Mouse (Mus musculus): Measurements from ENCODE around the gene Cep70.

Cep70 gene

DNA sequence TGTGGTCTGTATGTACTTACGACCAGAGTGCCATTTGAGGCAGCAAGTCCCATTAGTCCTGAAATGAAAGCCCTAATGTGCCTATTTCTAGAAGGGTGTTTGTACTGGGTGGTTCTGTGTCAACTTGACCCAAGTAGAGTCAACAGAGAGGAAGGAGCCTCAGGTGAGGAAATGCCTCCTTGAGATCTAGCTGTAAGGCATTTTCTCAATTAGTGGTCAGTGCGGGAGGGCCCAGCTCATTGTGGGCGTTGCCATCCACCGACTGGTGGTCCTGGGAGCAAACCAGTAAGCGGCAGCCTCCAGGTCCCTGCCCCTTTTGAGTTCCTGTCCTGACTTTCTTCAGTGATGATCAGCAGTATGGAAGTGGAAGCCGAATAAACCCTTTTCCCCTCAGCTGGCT, 63.1 kb downstream of the Cep70 start:
- in situ Hi-C loops (cut with MboI, MseI) = no loop called here

DNA sequence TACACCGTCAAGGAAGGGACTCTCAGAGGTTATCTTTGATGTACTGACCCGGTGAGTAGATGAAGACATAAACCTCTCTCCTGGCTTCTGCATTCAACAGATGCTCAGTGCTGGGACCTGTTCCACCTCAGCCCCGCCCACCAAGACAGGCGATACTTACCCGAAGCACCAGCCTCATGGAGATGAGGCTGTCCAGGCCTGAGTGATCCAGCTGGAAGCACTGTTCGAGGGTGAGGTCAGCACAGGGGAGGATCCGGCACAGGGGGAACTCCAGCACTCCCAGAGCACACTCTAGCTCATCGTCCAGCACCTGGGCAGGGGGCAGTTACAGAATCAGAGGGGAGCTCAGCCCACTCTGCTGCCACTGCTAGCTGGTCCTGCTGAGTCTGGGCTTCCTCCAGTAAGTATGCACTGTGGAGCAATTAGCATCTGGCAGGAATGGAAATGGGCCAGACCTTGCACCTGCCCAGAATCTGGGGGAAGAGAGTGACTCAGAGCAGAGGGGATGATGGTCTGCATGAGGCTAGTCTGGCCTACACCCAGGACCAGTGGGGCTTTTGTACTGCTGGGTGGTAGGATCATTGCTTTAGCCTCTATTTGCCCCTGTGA, 76.3 kb downstream of the Cep70 start:
- in situ Hi-C loops (cut with MboI, MseI) = no loop called here

DNA sequence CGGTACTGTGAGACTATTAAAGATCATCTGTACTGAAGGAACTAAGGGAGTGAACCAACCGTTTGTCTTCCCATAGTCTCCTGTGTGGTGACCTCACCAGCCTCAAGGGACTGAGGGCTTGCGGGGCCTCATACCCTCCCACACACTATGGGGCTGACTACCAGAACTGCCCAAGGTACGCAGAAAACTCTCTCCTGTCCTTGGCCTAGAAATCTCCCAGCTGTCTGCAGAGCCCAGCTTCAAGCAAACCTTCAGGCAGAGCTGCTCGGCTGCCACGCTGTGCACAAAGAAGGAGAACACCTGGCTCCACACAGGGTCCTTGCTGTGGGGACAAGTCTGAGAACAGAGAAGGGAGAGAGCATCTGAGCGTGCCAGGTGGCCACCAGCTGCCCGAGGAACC, 76.8 kb downstream of the Cep70 start:
- in situ Hi-C loops (cut with MboI, MseI) = no loop called here

- in situ Hi-C loops (cut with MboI, MseI) = no loop called here
Measured at GRCm38 (mm10) chr9:99325208-99325929, 82.2 kb downstream of the Cep70 start.

- in situ Hi-C loops (cut with MboI, MseI) = no loop called here
Measured at GRCm38 (mm10) chr9:99325961-99326360, 82.8 kb downstream of the Cep70 start.

GRCm38 (mm10) chr9:99326881-99327280, 83.7 kb downstream of the Cep70 start:
- in situ Hi-C loops (cut with MboI, MseI) = no loop called here

DNA sequence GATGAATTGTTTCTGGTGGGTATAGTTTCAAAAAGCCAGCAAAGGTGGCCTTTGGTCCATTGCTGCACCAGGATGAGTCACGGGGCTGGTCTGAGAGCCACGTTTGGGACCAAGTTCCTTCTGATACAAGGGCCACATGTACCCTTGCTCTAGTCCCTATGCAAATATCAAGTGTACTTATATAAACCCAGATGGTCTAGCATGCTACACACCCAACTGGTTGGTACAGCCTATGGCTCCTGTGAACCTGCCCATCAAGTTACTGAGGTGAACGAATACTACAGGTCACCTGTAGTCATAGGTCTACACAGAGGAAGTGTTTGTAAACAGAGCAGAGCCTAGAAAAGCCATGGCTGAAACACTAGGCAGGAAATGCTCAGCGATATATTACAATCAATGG, 93.4 kb downstream of the Cep70 start:
- in situ Hi-C loops (cut with MboI, MseI) = no loop called here

DNA sequence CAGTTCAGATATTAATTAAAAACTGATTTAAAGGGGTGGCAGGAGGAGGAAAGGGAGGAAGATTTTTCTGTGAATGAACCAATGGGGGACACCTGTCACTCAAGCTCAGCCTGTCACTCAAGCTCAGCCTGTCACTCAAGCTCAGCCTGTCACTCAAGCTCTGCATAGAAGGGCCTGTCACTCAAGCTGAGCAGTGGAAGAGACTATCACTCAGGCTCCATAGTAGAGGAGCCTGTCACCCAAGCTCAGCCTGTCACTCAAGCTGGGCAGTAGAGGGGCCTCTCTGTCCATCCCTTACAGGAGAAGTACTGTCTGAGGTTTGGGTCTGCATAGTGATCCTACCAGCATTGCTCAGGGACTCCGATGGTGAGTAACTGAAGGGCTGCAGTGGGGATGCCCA, 95.1 kb downstream of the Cep70 start:
- in situ Hi-C loops (cut with MboI, MseI) = no loop called here

DNA sequence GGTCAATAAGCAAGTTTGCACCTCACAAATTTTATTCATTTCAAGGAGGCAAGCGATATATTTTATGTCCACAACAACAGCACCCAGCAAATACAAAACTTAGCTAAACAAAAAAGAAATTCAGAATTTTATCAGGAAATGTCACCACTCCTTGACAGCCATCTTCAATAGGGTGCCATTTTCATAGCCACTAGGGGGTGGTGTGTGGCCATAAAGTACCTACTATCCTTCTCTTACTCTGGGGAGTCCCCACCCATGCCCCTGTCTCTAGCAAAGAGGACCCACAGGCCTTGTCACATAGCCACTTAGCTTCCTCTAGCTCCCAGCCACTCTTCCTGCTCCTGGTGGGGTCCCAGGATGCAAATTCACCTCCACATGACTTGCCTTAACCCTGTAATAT, 96.0 kb downstream of the Cep70 start:
- in situ Hi-C loops (cut with MboI, MseI) = no loop called here

DNA sequence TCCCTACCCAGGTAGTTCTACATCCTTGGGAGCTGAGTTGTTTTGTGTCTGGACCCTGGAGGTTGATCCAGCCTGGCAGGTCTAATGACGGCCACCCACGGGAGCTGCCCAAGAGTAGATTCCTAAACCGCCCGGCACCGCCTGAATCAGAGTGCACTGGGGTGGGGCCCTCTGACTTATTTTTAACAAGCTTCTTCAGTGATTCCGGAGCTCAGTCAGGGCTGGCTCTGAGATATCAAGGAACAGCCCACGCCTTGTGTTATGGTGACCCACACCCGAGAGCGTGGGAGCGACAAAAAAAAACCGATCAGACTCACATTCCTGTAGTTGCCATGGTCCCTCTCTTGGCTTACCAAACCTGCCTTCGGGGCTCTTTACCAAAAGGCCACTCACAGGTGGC, 97.0 kb downstream of the Cep70 start:
- in situ Hi-C loops (cut with MboI, MseI) = no loop called here

- in situ Hi-C loops (cut with MboI, MseI) = no loop called here
Measured at GRCm38 (mm10) chr9:99341600-99341999, 98.4 kb downstream of the Cep70 start.

DNA sequence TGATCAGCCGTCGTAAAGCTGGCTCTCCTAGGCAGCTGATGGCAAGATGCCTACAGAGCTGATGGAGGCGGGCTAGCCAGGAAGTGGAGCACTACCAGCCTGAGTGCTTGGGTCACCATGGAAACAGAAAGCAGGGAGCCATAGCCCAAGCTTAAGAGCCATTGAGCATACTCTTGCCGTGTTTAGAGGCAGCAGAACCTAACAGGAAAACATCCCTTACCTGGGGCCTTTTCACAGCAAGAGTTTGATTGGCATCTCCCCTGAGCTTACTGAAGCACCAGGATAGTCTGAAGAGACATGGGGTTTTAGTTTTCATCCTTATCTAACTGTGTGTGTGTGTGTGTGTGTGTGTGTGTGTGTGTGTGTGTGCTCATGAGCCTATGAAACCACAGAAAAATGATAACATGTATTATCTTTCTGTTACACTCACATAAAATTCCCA, 102.2 kb downstream of the Cep70 start:
- in situ Hi-C loops (cut with MboI, MseI) = no loop called here
